Mouse (Mus musculus) testis, postnatal 10 days (tissue): ENCODE measurements around the gene Bcas3.
A peak's percentile ranks its signal among the peaks of the same experiment; 100 is the strongest.

Experiments
- DNase-seq: peaks from one replicate; pipeline ENCODE4 v3.0.0; 2021; ENCODE audit warnings: low spot score

The Bcas3 gene

DNA sequence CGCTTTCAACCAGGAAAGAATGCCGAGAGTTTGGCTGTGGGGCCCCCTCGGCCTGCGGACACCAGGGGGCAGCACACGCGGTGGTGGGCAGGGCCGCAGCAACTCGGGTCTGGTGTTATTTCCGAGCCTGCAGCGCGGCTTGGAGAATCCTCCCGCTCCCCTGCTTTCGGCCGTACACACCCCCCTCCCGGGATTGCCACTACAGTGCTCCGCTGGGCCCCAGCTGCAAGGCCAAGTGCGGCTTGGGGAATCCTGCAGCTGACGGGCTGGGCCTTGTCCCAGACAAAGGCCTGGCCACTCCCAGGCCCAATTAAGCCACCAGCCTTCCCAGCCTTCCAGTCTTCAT, 490.4 kb downstream of the Bcas3 start:
- DNase-seq, result peak; percentile 92

DNA sequence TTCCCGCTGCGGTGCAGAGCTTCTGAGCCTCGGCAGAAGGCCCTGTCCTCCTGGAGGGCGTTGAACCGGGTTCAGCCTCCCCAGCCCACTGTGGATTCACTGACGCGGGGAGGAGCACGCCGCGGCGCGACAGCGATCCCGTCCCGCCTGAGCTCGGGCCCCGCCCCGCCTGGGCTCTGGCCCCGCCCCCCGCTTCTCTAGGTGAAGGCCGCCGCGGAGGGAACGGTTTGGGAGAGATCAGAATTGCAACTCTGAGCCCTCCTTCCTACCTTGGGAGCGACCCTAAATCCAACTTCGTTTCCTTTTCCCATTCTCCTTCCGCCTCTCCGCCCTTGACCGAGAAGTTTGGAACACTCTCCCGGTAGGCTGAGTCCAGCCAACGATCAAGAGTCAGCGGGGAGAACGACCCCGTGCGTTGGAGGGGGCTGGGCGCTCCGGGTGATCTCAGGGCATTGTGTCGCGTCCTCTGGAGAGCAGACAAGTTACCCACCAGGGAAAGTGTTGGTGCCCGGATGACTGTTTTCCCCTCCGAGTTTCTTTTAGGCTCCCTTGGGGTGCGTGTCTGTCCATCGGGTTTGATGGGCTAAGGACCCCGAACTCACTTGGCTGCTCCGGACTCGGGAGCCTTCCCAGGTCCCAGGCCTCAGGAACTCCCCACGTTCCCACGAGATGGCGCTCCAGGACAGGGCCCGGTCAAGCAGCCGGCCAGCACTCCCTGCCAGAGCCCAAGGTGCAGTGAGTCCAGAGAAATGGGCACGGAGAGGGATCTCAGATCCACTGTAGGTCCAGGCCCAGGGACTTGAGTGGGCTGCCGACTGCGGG, 491.4 kb downstream of the Bcas3 start:
- peak; percentile 97 for DNase-seq

DNA sequence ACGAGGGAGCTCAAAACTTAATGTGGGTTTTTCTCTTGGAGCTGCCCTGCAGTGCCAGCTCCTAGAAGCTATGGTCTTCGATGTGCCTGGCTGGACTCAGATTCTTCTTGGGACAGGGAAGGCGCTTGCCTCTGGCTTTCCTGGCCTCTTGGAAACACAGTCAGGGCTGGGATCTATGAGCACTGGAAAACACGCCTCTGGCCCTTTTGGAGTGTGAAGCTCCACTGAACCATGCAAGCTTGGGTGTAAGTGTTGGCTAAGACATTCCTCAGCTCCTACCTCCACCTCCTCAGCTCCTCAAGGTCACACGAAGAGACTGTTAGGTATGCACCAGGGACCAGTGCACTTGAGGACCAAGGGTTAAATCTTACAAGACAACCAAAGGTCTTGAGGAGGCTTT, 492.0 kb downstream of the Bcas3 start:
- DNase-seq, result no peak

DNA sequence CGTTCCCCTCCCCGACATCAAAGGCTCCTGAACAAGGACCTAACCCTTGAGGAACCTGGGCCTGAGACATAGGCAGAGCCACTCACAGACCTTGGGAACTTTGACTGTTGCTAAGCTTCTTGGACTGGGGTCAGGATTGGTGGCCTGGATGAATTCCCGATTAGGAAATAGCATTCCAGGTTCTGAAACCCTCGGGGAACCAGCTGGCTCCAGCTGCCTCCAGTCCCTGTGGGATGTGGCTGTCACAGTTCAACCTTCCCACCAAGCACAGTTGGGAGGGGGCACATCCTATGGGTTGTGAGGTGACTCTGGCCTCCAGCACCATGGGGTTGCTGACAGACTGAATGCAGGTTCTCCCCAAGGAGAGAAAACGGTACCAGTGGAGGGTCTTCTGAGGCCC, 493.0 kb downstream of the Bcas3 start:
- DNase-seq, result peak; percentile 52

DNA sequence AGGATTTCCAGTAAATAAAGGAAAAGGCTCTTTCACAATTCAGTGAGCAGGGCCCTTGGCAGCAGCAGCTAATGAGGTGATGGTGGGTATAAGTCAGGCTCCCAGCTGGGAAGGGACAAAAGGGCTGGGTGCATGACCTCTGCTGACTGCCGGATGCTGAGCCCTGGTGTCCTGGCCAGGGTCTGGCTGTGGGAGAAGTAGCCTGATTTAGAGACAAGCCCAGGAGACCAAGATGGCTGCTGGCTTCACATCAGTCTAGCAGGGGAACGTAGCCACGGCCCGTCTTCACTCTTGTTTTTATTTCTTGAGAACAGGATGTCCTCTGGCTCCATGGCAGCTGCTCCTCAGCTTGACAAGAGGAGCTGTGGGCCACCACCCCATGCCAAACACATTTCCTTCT, 493.5 kb downstream of the Bcas3 start:
- peak; percentile 45 for DNase-seq

DNA sequence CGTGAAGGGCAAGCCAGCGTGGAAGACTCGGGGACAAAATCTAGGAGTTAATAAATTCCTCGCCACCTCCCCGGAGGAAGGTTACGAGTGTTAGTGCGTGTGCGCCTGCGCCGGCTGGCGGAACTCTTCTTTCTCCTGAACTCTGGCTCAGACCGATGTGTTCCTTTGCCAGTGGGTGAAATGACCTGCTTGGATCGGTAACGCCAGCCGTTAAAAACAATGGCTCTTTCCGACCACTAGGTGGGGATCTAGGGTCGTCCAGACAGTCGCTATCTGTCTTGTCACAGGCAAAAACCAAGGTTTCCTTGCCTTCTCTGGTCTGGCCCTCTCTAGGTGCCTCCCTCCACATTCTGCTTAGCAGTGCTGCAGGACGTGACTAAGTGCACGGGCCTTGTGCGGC, 496.1 kb downstream of the Bcas3 start:
- peak; percentile 66 for DNase-seq

DNA sequence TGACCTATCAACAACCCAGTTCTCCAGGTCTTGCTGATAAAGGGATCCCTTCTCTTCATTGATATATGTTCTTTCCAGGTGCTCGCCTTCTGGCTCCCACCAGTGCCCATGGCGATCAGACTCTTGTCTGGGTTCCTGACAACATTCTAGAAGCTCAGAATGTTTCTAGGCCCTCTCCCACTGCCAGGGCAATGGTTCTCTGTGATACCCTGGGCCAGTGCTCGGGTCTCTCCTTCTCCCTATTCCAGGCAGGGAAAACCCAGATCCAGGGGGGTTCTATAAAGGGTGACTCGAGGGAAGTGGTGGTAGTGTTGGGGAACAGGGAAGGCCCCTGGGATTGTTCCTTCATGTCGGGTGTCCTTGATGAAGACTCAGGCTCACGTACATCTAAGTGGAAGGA, 497.3 kb downstream of the Bcas3 start, which contains the start of gene Gm11444:
Gene Gm11444 (minus strand): TSS at position 101 of the 400 bp plus-strand sequence.
- no peak for DNase-seq

DNA sequence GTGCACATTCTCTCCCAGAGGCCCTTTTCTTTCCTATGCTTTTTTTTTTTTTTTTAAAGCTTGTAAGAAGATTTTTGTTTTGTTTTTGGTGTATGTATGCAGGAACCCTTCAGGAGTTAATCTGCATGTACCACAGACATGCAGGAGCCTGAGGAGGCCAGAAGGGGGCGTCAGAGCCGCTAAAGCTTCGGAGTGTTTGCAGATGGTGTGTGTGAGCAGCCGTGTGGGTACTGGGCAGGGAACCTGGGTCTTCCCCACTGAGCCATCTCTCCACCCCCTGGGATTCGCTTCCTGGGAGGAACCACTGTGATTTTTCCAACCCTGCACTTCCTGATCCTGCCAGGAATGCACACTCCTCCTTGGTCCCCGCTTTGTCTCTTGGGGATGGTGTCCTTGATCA, 497.8 kb downstream of the Bcas3 start:
- DNase-seq, result no peak

DNA sequence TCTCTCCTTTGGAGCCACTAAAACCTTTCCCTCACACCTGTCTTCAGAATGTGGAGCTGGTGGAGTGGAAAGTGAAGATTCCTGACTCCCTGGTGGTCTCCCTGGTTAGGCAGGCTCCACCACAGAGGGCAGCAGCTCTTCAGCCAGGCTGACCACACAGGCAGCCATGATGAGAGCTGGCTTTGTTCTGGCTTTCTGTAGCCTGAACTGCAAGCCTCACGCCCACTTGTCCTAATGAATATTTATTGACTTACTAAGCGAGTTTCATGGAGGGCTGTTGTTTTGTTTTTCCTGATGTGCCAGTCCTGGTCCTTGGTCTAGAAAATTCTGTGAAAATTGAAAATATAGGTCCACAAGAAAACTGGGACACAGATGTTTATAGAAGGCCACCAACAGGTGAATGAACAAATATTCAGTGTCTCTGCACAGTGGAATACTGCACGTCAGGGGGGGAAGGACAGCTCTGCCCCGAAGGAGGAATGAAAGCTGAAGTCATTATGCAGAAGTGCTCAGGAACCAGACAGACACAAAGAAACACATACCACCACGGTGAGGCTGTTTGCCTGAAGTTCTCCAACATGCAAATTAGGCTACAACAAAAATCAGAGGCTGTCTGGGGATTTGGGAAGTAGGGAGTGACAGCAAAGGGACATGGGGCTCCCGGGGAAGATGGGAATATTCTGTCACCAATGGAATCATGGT, 505.2 kb downstream of the Bcas3 start:
- no peak for DNase-seq

DNA sequence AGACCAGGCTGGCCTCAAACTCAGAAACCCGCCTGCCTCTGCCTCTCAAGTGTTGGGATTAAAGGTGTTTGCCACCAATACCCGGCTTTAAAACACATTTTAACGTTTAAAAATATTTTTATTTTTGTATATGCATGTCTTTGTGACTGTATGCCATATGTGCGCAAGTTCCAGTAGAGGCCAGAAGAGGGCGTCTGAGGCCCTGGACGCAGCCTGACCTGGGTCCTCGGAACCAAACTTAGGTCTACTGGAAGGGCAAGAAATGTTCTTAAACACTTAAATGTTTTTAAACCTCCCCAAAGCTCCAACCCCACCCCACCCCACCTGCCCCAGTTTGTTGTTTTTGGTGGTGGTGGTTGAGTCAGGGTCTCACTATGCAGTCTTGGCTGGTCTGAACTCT, 511.4 kb downstream of the Bcas3 start:
- no peak for DNase-seq
